Mouse (Mus musculus) heart, postnatal 14 days (tissue): Measurements from ENCODE around the gene Tmprss11b. TPM values are rescaled to one million over a fixed set of nuclear protein-coding genes. Genes with fewer than 3 reads are reported as not detected.
"Not testable (repeated sequence)": the region's sequence is repeated elsewhere in the genome, so short reads cannot be mapped to it uniquely, and the experiment has no call there.

Source experiments
- DNase-seq, 2 experiments: peaks; one replicate each; pipeline ENCODE4 v3.0.0; 2021 to 2022
- intact Hi-C: fragments of 180-260 bp; cut with DNase I; formaldehyde crosslinking; loops from one replicate; pipeline ENCODE4 v1.15.1; 2025
- long read RNA-seq, 2 experiments: library from polyadenylated mRNA; stranded (forward); transcript quantifications; one replicate each; pipeline ENCODE4 v2.0.0; 2021
- total RNA-seq, 2 experiments: library from RNA; stranded (reverse); gene quantifications; 2 replicates each; pipeline ENCODE4 v1.2.3; 2021

Tmprss11b gene
- total RNA-seq, result not detected
- long read RNA-seq, experiment 1, result 0 reads
- long read RNA-seq, experiment 2, result 0 reads

DNA sequence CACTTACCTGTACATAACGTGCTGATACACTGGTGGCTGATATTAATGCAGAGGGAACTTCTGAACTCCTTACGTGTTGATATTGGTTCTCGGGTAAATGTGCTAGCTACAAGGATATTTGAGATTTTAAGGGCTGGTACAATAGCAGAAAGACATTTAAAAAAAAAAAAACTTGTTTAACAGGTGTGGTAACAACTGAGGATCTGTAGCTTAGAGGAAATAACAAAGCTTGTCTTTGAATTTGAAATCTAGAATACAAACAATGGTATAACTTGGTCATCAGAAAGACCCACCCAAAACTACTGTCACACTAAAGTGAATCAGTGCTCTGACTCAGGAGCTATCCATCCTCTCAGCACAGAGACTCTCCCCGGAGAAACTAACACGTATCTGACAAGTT is at the start of gene Tmprss11b:
TSS of gene Tmprss11b (minus strand) at position 101 of the 400 bp plus-strand sequence.
- no peak for DNase-seq
- intact Hi-C loops, result no loop called here

DNA sequence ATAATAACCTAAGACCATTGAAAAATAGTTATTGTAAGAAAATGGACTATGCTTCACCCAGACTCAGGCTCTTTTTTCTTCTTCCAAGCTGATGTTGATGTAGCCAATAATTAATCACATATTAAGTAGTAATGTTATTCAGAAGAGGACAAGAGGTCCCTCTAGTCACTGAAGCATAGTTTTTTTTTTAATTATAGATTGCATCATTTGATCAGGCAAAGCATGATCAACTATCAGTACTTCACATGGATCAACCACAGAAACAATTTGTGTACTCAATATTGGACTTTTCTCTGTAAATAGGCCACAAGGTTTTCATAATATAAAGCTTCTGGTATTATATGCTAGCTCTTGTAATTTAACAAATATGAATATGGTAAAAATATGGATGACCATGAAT is 48.9 kb upstream of the Tmprss11b start:
- DNase-seq, result no peak
- intact Hi-C loops, result no loop called here

DNA sequence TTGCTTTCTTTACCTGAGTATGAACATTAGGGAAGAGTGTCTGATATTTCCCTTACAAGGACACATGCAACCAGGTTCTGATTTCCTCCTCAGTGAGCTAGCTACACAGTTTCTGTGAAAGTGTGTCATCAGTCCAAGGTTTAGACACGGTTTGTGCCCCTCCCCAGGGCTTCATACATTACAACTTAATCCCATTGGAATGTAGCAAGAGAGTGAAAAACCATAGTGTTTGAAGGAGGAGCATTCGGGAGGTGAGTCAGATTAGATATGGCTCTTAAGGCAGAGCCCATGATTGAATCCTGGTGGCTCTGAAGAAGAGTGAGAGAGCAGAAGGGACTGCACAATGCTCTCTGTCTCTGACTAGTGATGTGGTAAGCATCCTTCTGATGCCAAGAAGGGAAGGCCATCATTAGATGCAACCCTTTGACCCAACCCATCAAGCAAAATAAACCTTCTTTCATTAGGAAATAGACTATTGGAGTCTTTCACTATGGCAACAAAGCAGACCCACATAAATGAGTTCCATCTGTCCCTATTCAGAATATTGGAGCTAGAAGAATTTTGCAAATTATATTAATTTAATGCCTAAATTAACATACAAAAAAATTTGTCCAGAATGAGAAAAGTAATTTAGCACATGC is 46.8 kb upstream of the Tmprss11b start:
- intact Hi-C loops, result no loop called here
- DNase-seq, result no peak

DNA sequence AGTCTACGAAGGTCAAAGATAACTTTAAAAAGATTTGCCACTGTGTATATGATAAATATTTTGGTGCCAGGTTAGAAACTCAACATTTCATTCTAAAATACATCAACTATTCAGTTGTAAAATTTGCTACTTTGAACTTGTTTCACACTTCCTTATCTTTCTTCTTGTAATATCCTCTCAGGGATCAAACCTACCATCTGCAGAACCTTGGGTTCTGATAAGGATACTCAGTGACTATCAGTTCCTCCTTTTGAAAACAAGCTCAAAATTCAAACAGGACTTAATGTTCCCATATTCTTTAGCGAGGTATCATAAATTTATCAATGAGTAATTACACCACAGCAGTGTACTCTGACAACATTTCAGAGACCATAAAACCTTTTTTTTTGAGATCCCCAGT is 38.8 kb upstream of the Tmprss11b start:
- intact Hi-C loops, result no loop called here
- DNase-seq, result no peak

DNA sequence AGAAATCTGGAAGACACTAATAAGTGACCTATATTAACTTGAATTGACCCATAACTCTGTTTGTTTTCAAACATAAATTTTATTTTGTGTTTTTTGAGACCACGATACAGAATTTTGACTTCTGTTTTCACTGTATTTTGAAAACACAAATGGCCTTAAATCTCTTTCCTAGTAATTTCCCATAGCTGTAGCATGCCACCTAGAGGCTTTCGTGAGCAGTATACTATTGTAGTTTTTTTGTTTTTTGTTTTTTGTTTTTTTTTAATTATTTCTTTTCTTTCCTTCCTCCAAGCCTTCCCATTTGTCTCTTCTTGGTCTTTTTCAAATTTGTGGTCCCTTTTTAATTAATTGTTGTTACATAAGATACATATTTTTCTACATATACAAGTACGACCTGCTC is 28.8 kb upstream of the Tmprss11b start:
- intact Hi-C loops, result no loop called here
- DNase-seq, result no peak

GRCm38 (mm10) chr5:86684667-86685066 is 8.5 kb upstream of the Tmprss11b start:
- intact Hi-C loops, result loop anchor here (10.0 kb wide), 1 partner anchor 250 kb away; no protein-coding TSS in a partner anchor
- DNase-seq, result peak; percentile 44 to 59

GRCm38 (mm10) chr5:86649185-86649584 is 27.0 kb downstream of the Tmprss11b start:
- intact Hi-C loops, result not testable (repeated sequence)
- peak in 1 of 2 experiments; percentile 11 for DNase-seq

GRCm38 (mm10) chr5:86640795-86641194 is 35.4 kb downstream of the Tmprss11b start:
- no peak for DNase-seq
- intact Hi-C loops, result no loop called here

- intact Hi-C loops, result no loop called here
- no peak for DNase-seq
Measured at GRCm38 (mm10) chr5:86632324-86632723, 43.8 kb downstream of the Tmprss11b start, which contains the start of gene Tmprss11f. Gene Tmprss11f (minus strand): TSS chr5:86632424.

- DNase-seq, result no peak
- intact Hi-C loops, result no loop called here
Measured at GRCm38 (mm10) chr5:86630700-86631099, 45.5 kb downstream of the Tmprss11b start.

DNA sequence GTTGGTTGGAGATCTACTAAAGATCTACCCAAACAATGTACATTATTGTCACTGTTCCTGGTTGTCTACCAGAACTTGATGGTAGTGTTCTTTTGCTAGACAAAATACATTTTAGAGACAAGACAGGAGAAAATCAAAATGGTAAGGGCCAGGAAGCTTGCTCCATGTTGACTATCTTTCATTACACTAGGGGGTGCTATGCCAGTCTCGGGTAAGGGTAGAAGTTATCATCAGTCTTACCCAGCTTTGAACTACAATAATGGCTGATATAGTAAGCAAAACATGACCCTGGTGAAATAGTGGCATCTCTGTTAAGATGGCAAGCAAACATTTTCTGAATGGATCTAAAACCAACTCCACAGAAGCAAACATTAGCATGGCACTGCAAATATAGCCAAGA is 54.4 kb downstream of the Tmprss11b start:
- intact Hi-C loops, result no loop called here
- DNase-seq, result no peak

Other genes with a start within 250 kb of the Tmprss11b start
- gene Tmprss11a, start 207.4 kb downstream of the Tmprss11b start, total RNA-seq, result not detected
- gene Tmprss11g, start 157.8 kb downstream of the Tmprss11b start, total RNA-seq, result not detected
- not detected for gene Tmprss11f, start 43.9 kb downstream of the Tmprss11b start, total RNA-seq
- gene Tmprss11e, start 69.5 kb upstream of the Tmprss11b start, total RNA-seq, result not detected
- 10 to 100 TPM; 34.9 to 35.6 TPM for gene Ythdc1, start 127.9 kb upstream of the Tmprss11b start, total RNA-seq
- gene Ugt2b34, start 230.6 kb upstream of the Tmprss11b start, total RNA-seq, result not detected